Mouse (Mus musculus) small intestine, adult 2 months (tissue): ENCODE measurements around the gene Prcd.

Experiments
- CTCF ChIP-seq: fragments of 200-500 bp; IDR thresholded peaks from 2 replicates; pipeline ENCODE4 v1.5.1; 2012; ENCODE audit warnings: low read depth, mild to moderate bottlenecking, control low read depth, inconsistent platforms, low read length, moderate library complexity, mixed read lengths; ENCODE audit not compliant: insufficient replicate concordance, insufficient read length; ENCODE audit errors: extremely low read depth
- POLR2A ChIP-seq: fragments of 200-500 bp; IDR thresholded peaks from 2 replicates; pipeline ENCODE4 v1.6.1; 2012; ENCODE audit warnings: low read depth, mild to moderate bottlenecking, control low read depth, inconsistent platforms, low read length, moderate library complexity

GRCm38 (mm10) chr11:116681147-116681546 lies 27.8 kb downstream of the Prcd start:
- TF ChIP-seq POLR2A = no peak
- no peak for TF ChIP-seq CTCF
